Mouse (Mus musculus): ENCODE data around the gene Gm17409. TPM values are rescaled to one million over a fixed set of nuclear protein-coding genes. Genes with fewer than 3 reads are reported as not detected.

Gm17409 gene
- polyA plus RNA-seq, 1 experiment from 2014 or later, result not detected

- WGBS, result 38% methylated on average over 15 of the region's 15 CpGs
- H3K27me3 ChIP-seq, result no peaks in the 10 kb centered on the region
- no peak overlapping the region for H3K4me2 ChIP-seq (replicated peaks)
- H3K9me3 ChIP-seq (replicated peaks), result no peaks in the 10 kb centered on the region
- peaks cover 5% of the 10 kb centered on the region; the same call in 1 of the 2 replicates for H3K4me1 ChIP-seq
- no peak overlapping the region for H3K4me3 ChIP-seq
- 0 out of 2 replicates have a peak overlapping the region, but pooled peaks have one; percentile 23 for H3K27ac ChIP-seq
- no peaks in the 10 kb centered on the region for H3K36me3 ChIP-seq
- no peak for ATAC-seq (ENCODE audit: low FRiP score)
- H3K9ac ChIP-seq, result no peak overlapping the region
Observed at GRCm38 (mm10) chr2:58516000-58516399, 46.1 kb downstream of the Gm17409 start.

- Histone ChIP-seq H3K4me3 (no peak overlapping the region), H3K4me2 (replicated peaks) (no peak overlapping the region), H3K4me1 (peaks cover 5% of the 10 kb centered on the region; the same call in 1 of the 2 replicates), H3K9ac (no peak overlapping the region), H3K36me3 (no peaks in the 10 kb centered on the region), H3K27me3 (no peaks in the 10 kb centered on the region), H3K27ac (no peak overlapping the region), H3K9me3 (replicated peaks) (no peaks in the 10 kb centered on the region)
- 68% methylated on average over 6 of the region's 6 CpGs for WGBS
- no peak for ATAC-seq (ENCODE audit: low FRiP score)
Observed at GRCm38 (mm10) chr2:58516920-58517319, 47.0 kb downstream of the Gm17409 start.

- no peaks in the 10 kb centered on the region for H3K27me3 ChIP-seq
- no peak overlapping the region for H3K4me3 ChIP-seq
- 94% methylated on average over 1 of the region's 1 CpGs for WGBS
- H3K4me2 ChIP-seq (replicated peaks), result no peak overlapping the region
- H3K9me3 ChIP-seq (replicated peaks), result no peaks in the 10 kb centered on the region
- H3K36me3 ChIP-seq, result no peaks in the 10 kb centered on the region
- ATAC-seq (ENCODE audit: low FRiP score), result no peak
- H3K9ac ChIP-seq, result no peak overlapping the region
- H3K27ac ChIP-seq, result no peak overlapping the region
- H3K4me1 ChIP-seq, result peaks cover 11% of the 10 kb centered on the region
Observed at GRCm38 (mm10) chr2:58518517-58518916, 48.6 kb downstream of the Gm17409 start.

Other genes with a start within 250 kb of the Gm17409 start
- gene Acvr1c, start 112.2 kb upstream of the Gm17409 start, polyA plus RNA-seq (2016; fragmentation: Nextera tagmentation; extraction: Ambion mirVana), result 0.72 and 0.76 TPM in 2 replicates
- gene Acvr1, start 97.0 kb downstream of the Gm17409 start, polyA plus RNA-seq (2016; fragmentation: Nextera tagmentation; extraction: Ambion mirVana), result 5.4 and 5.6 TPM in 2 replicates
- 8.5 and 10.9 TPM in 2 replicates for gene Upp2, start 97.2 kb downstream of the Gm17409 start, polyA plus RNA-seq (2016; fragmentation: Nextera tagmentation; extraction: Ambion mirVana)